Mouse (Mus musculus): ENCODE measurements around the gene Zfp827. TPM values are rescaled to one million over a fixed set of nuclear protein-coding genes. Genes with fewer than 3 reads are reported as not detected.

Gene Zfp827
- polyA plus RNA-seq, 1 experiment from 2014 or later = 14.9 TPM

- Histone ChIP-seq H3K9me3 (no peaks in the 10 kb centered on the region), H3K27me3 (no peaks in the 10 kb centered on the region), H3K36me3 (peaks cover 73% of the 10 kb centered on the region), H3K27ac (no peak overlapping the region), H3K9ac (no peak overlapping the region), H3K4me2 (replicated peaks) (no peak overlapping the region), H3K4me3 (no peak overlapping the region), H3K4me1 (peaks cover 18% of the 10 kb centered on the region)
- WGBS = 55% methylated on average over 3 of the region's 3 CpGs
- ATAC-seq (ENCODE audit: low FRiP score, low read depth) = no peak
These were observed 45.1 kb downstream of the Zfp827 start for GRCm38 (mm10) chr8:79073311-79073710.

GRCm38 (mm10) chr8:79074986-79075385 lies 46.7 kb downstream of the Zfp827 start:
- Histone ChIP-seq H3K9ac (no peak overlapping the region), H3K27me3 (no peaks in the 10 kb centered on the region), H3K4me2 (replicated peaks) (no peak overlapping the region), H3K27ac (no peak overlapping the region), H3K9me3 (no peaks in the 10 kb centered on the region), H3K4me3 (no peak overlapping the region), H3K4me1 (peaks cover 35% of the 10 kb centered on the region), H3K36me3 (peaks cover 72% of the 10 kb centered on the region)
- ATAC-seq (ENCODE audit: low FRiP score, low read depth) = no peak
- 90% methylated on average over 9 of the region's 9 CpGs for WGBS

GRCm38 (mm10) chr8:79077256-79077655 lies 49.0 kb downstream of the Zfp827 start:
- Histone ChIP-seq H3K9me3 (no peaks in the 10 kb centered on the region), H3K27ac (no peak overlapping the region), H3K4me3 (no peak overlapping the region), H3K4me2 (replicated peaks) (no peak overlapping the region), H3K9ac (no peak overlapping the region), H3K4me1 (peaks cover 41% of the 10 kb centered on the region), H3K36me3 (peaks cover 66% of the 10 kb centered on the region), H3K27me3 (no peaks in the 10 kb centered on the region)
- WGBS = 87% methylated on average over 5 of the region's 5 CpGs
- no peak for ATAC-seq (ENCODE audit: low FRiP score, low read depth)

GRCm38 (mm10) chr8:79078556-79079195 lies 50.4 kb downstream of the Zfp827 start:
- Histone ChIP-seq H3K4me3 (no peak overlapping the region), H3K9me3 (no peaks in the 10 kb centered on the region), H3K27ac (peak overlapping the region; percentile 55; the same call in 1 of the 2 replicates), H3K27me3 (no peaks in the 10 kb centered on the region), H3K4me2 (replicated peaks) (0 out of 2 replicates have a peak overlapping the region, but pooled peaks have one; percentile 1), H3K9ac (peak overlapping the region; percentile 26; the same call in 1 of the 2 replicates), H3K36me3 (peaks cover 70% of the 10 kb centered on the region), H3K4me1 (peaks cover 40% of the 10 kb centered on the region)
- ATAC-seq (ENCODE audit: low FRiP score, low read depth) = no peak
- 36% methylated on average over 11 of the region's 11 CpGs for WGBS

GRCm38 (mm10) chr8:79079196-79079561 lies 50.9 kb downstream of the Zfp827 start:
- ATAC-seq (ENCODE audit: low FRiP score, low read depth) = no peak
- peaks cover 38% of the 10 kb centered on the region for H3K4me1 ChIP-seq
- 74% methylated on average over 3 of the region's 3 CpGs for WGBS
- H3K9me3 ChIP-seq = no peaks in the 10 kb centered on the region
- H3K4me3 ChIP-seq = no peak overlapping the region
- H3K9ac ChIP-seq = no peak overlapping the region
- H3K27ac ChIP-seq = no peak overlapping the region; the same call in 1 of the 2 replicates
- peaks cover 71% of the 10 kb centered on the region for H3K36me3 ChIP-seq
- no peaks in the 10 kb centered on the region for H3K27me3 ChIP-seq
- no peak overlapping the region for H3K4me2 ChIP-seq (replicated peaks)

GRCm38 (mm10) chr8:79080096-79080739 lies 52.0 kb downstream of the Zfp827 start:
- no peak overlapping the region for H3K4me2 ChIP-seq (replicated peaks)
- no peak for ATAC-seq (ENCODE audit: low FRiP score, low read depth)
- H3K27ac ChIP-seq = no peak overlapping the region
- 76% methylated on average over 6 of the region's 6 CpGs for WGBS
- H3K27me3 ChIP-seq = no peaks in the 10 kb centered on the region
- peaks cover 68% of the 10 kb centered on the region for H3K36me3 ChIP-seq
- no peak overlapping the region for H3K4me3 ChIP-seq
- peaks cover 38% of the 10 kb centered on the region for H3K4me1 ChIP-seq
- no peaks in the 10 kb centered on the region for H3K9me3 ChIP-seq
- no peak overlapping the region for H3K9ac ChIP-seq

- H3K27ac ChIP-seq = no peak overlapping the region
- H3K27me3 ChIP-seq = no peaks in the 10 kb centered on the region
- WGBS = 90% methylated on average over 4 of the region's 4 CpGs
- H3K9ac ChIP-seq = no peak overlapping the region
- H3K4me3 ChIP-seq = no peak overlapping the region
- H3K4me2 ChIP-seq (replicated peaks) = no peak overlapping the region
- no peak for ATAC-seq (ENCODE audit: low FRiP score, low read depth)
- H3K4me1 ChIP-seq = peaks cover 38% of the 10 kb centered on the region
- peaks cover 62% of the 10 kb centered on the region for H3K36me3 ChIP-seq
- H3K9me3 ChIP-seq = no peaks in the 10 kb centered on the region
These were observed 53.1 kb downstream of the Zfp827 start for GRCm38 (mm10) chr8:79081333-79081732.

GRCm38 (mm10) chr8:79081955-79082354 lies 53.7 kb downstream of the Zfp827 start:
- WGBS = 77% methylated on average over 10 of the region's 10 CpGs
- no peaks in the 10 kb centered on the region for H3K27me3 ChIP-seq
- H3K9me3 ChIP-seq = no peaks in the 10 kb centered on the region
- H3K4me2 ChIP-seq (replicated peaks) = no peak overlapping the region
- H3K36me3 ChIP-seq = peaks cover 67% of the 10 kb centered on the region
- ATAC-seq (ENCODE audit: low FRiP score, low read depth) = no peak
- peaks cover 38% of the 10 kb centered on the region for H3K4me1 ChIP-seq
- no peak overlapping the region for H3K27ac ChIP-seq
- H3K4me3 ChIP-seq = no peak overlapping the region
- H3K9ac ChIP-seq = no peak overlapping the region

GRCm38 (mm10) chr8:79083461-79084358 lies 55.5 kb downstream of the Zfp827 start:
- Histone ChIP-seq H3K9me3 (no peaks in the 10 kb centered on the region), H3K4me3 (no peak overlapping the region), H3K4me2 (replicated peaks) (no peak overlapping the region), H3K4me1 (peaks cover 22% of the 10 kb centered on the region), H3K27me3 (no peaks in the 10 kb centered on the region), H3K27ac (no peak overlapping the region), H3K36me3 (peaks cover 72% of the 10 kb centered on the region), H3K9ac (no peak overlapping the region)
- ATAC-seq (ENCODE audit: low FRiP score, low read depth) = no peak
- 85% methylated on average over 18 of the region's 18 CpGs for WGBS

- Histone ChIP-seq H3K4me3 (no peak overlapping the region), H3K36me3 (peaks cover 76% of the 10 kb centered on the region), H3K27ac (no peak overlapping the region), H3K4me2 (replicated peaks) (no peak overlapping the region), H3K4me1 (peaks cover 15% of the 10 kb centered on the region), H3K9me3 (no peaks in the 10 kb centered on the region), H3K27me3 (no peaks in the 10 kb centered on the region), H3K9ac (no peak overlapping the region)
- WGBS = 86% methylated on average over 3 of the region's 3 CpGs
- no peak for ATAC-seq (ENCODE audit: low FRiP score, low read depth)
These were observed 56.2 kb downstream of the Zfp827 start for GRCm38 (mm10) chr8:79084359-79084820.

GRCm38 (mm10) chr8:79094422-79094821 lies 66.2 kb downstream of the Zfp827 start:
- no peaks in the 10 kb centered on the region for H3K9me3 ChIP-seq
- no peak overlapping the region for H3K9ac ChIP-seq
- 96% methylated on average over 4 of the region's 4 CpGs for WGBS
- H3K4me2 ChIP-seq (replicated peaks) = no peak overlapping the region
- no peak overlapping the region for H3K27ac ChIP-seq
- no peak overlapping the region for H3K4me3 ChIP-seq
- H3K4me1 ChIP-seq = no peaks in the 10 kb centered on the region
- H3K36me3 ChIP-seq = peaks cover 59% of the 10 kb centered on the region
- ATAC-seq (ENCODE audit: low FRiP score, low read depth) = no peak
- no peaks in the 10 kb centered on the region for H3K27me3 ChIP-seq

- ATAC-seq (ENCODE audit: low FRiP score, low read depth) = no peak
- peaks cover 52% of the 10 kb centered on the region for H3K36me3 ChIP-seq
These were observed 66.9 kb downstream of the Zfp827 start for GRCm38 (mm10) chr8:79095162-79095561.

More at GRCm38 (mm10) chr8:79095162-79095561, 66.9 kb downstream of the Zfp827 start:
- Histone ChIP-seq H3K9me3 (no peaks in the 10 kb centered on the region), H3K4me3 (no peak overlapping the region), H3K27me3 (no peaks in the 10 kb centered on the region), H3K27ac (no peak overlapping the region), H3K4me1 (no peaks in the 10 kb centered on the region), H3K4me2 (replicated peaks) (no peak overlapping the region), H3K9ac (no peak overlapping the region)
- WGBS = 94% methylated on average over 7 of the region's 7 CpGs

Measured in limb, embryonic 13.5 days (tissue).